Mouse (Mus musculus) liver, embryonic 14 days (tissue): ENCODE results near the gene Ccl4. TPM values are rescaled to one million over a fixed set of nuclear protein-coding genes. Genes with fewer than 3 reads are reported as not detected.

ENCODE experiments used
- polyA plus RNA-seq: library from polyadenylated mRNA; depleted of rRNA; stranded (reverse); fragments of >200 nt; gene quantifications from 2 replicates; pipeline ENCODE4 v1.2.3, GENCODE M21; 2012; rRNA removed

Ccl4 gene
- 0.31 and 0.66 TPM in 2 replicates for polyA plus RNA-seq

DNA sequence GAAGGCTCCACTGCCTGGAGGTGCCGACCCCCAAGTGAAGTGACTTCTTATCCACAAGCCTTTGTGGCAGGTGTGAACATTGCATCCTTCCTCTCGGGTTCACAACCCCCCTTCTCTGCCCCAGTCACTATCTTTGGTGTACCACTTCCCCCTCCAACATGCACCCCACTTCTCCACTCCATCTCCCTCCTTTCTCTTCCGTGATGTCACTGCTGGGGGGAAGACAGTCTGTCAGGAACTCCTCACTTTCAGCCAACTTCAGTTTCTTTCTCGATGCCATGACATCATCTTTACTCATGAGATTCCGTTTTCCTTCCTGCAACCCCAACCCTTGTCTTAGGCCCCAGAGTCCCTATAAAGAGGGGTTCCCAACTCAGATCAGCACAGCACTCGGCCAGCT lies at the start of gene Ccl4:
Gene Ccl4 (plus strand): TSS at position 381 of the 400 bp plus-strand sequence.

GRCm38 (mm10) chr11:83645521-83645920 lies 16.9 kb upstream of the Ccl4 start, which contains the start of gene Rpl9-ps1:
Rpl9-ps1 (minus strand) TSS chr11:83645621.

DNA sequence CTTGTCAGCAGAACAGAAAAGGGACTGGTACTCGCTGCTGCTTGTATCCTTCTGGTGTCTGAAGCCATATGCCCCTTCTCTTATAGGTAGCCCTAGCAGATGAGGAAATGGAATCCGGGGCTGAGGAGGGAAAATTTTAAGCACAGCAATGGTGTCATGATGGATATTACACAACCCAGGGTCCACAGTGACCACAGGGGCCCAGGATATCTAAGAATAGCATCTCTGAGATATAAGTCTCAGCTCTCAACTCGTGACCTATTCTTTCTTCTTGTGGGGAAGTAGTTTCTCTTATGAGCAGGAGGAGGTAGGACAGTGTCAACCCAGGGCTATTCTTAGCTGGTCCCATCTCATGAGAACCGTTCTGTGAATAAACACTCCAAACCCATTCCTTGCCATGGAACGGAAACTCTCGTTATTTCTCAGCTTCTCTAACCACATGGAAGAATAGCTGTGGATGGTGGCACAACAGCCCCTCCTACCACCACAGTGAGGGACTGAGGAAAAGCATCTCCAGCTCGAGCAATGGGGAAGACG lies 13.0 kb upstream of the Ccl4 start, which contains the start of gene Ccl3:
Gene Ccl3 (minus strand): TSS at position 51 of the 537 bp plus-strand sequence.

GRCm38 (mm10) chr11:83703705-83704104 lies 41.3 kb downstream of the Ccl4 start, which contains the start of gene Wfdc17:
Wfdc17 (plus strand) TSS chr11:83703991.

DNA sequence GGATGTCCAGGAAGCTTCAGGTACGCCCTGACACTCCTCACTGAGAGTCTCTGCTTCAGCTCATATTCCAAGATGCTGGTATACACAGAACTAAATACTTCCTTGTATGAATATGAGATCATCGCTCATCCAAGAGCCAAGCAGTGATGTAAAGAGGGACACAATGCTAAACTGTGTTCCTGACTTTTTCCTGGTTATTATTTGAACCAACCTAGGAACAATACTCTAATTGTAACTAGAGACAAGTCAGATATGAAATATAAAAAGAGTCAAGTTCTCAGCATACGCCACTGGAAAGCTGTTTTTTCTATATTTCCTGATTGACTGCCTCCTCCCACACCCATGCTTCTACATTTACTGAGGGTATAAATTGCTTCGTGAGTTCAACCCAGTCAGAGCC lies 46.3 kb downstream of the Ccl4 start, which contains the start of gene Wfdc18:
Gene Wfdc18 (plus strand): TSS at position 301 of the 400 bp plus-strand sequence.

Other genes starting within 250 kb of the Ccl4 start
- 0.01 TPM in 1 of 2 replicates, not detected in the other for gene Gas2l2, start 233.1 kb upstream of the Ccl4 start, polyA plus RNA-seq
- gene 1700020L24Rik, start 224.9 kb upstream of the Ccl4 start, polyA plus RNA-seq, result 1.6 and 2.5 TPM in 2 replicates
- gene Mmp28, start 199.5 kb upstream of the Ccl4 start, polyA plus RNA-seq, result 0.24 and 0.29 TPM in 2 replicates
- 44.5 and 48.8 TPM in 2 replicates for gene Taf15, start 189.5 kb upstream of the Ccl4 start, polyA plus RNA-seq
- not detected in 2 replicates for gene Heatr9, start 140.4 kb upstream of the Ccl4 start, polyA plus RNA-seq
- gene Ccl5, start 132.1 kb upstream of the Ccl4 start, polyA plus RNA-seq, result 0.29 and 0.35 TPM in 2 replicates
- gene Ccl9, start 83.9 kb upstream of the Ccl4 start, polyA plus RNA-seq, result 8.0 and 10.2 TPM in 2 replicates
- 2.4 and 3.8 TPM in 2 replicates for gene Ccl6, start 69.5 kb upstream of the Ccl4 start, polyA plus RNA-seq
- not detected in 2 replicates for gene Rpl9-ps1, start 17.0 kb upstream of the Ccl4 start, polyA plus RNA-seq
- 0.66 and 1.0 TPM in 2 replicates for gene Ccl3, start 13.2 kb upstream of the Ccl4 start, polyA plus RNA-seq
- 6.2 and 8.7 TPM in 2 replicates for gene Wfdc17, start 41.4 kb downstream of the Ccl4 start, polyA plus RNA-seq
- 0.11 TPM in 1 of 2 replicates, not detected in the other for gene Wfdc18, start 46.4 kb downstream of the Ccl4 start, polyA plus RNA-seq
- gene Wfdc21, start 84.4 kb downstream of the Ccl4 start, polyA plus RNA-seq, result 4.8 and 7.4 TPM in 2 replicates
- gene Heatr6, start 91.1 kb downstream of the Ccl4 start, polyA plus RNA-seq, result 3.8 and 4.4 TPM in 2 replicates
- gene Hnf1b, start 187.5 kb downstream of the Ccl4 start, polyA plus RNA-seq, result 1.7 and 1.9 TPM in 2 replicates